Mouse (Mus musculus) inflammation-experienced regulatory T-cells, adult 6 months (primary cell): ENCODE measurements around the gene Dop1a. TPM values are rescaled to one million over a fixed set of nuclear protein-coding genes. Genes with fewer than 3 reads are reported as not detected.

Experiments used
- ATAC-seq: one replicate; pipeline ENCODE4 v1.8.0; 2017
- polyA plus RNA-seq, 3 experiments: library from polyadenylated mRNA; unstranded; fragments of 100-300 nt; shearing (Covaris generic); gene quantifications; one replicate each; pipeline ENCODE4 v1.2.1; 2017

Dop1a gene
- 10 to 100 TPM; 17.3 to 41.2 (median 32.1) TPM for polyA plus RNA-seq

DNA sequence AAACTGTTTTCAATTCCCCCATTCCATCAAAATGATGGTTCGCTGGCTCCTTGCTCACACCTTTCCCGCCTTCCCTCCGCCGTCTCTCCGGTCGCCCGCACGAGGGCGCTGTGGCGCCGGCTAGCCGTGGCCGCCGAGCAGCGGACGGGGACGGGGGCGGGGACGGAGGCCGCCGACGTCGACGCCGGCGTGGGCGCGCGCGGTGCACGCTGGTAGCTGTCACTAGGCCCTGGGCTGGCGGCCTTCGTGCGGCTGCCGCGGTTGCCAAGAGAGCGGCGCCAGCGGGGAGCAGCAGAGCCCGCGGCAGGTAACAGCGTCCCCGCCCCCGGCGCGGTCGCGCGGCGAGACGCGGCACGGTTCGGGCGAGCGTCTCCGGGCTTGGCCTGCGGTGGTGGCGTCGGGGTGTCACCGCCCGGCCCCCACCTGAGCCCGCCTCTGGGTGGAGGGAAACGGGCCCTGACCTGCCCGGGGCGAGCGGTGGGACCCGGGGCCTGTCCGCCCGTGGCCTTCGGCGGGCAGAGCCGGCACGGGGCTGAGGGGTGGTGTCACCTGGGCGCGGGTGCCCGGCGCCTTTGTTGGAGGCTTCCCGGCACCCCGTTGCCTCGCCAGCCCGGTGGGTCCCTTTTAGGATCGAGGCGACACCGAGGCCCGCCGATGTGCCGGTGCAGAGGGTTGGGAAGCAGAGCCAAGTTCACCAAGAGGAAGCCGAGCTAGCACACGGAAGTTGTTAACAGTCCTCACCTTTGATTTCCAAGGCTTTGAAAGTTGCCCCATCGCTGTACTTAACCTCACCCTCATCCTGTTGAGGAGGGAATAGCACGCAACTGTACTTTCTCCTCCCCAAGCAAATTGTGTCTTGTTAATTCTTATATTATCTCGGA is at the start of gene Dop1a:
Gene Dop1a, plus strand, starts transcription at position 165 of the 881 bp plus-strand sequence.
- ATAC-seq, result peak; percentile 78

DNA sequence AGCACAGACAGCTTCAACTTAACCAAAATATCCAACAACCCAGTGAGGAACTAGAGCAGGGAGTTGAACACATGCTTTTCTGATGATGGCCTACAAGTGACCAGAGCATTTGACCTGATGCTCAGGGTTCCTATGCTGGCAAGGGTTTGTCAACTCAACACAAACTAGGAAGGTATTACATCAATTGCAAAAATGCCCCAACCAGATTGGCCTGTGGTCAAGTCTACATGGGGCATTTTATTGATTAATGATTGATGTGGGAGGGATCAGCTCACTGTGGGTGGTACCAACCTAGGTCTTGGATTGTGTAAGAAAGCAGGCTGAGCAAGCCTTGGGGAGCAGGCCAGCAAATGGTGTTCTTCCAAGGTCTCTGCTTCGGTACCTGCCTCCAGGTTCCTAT is 49.0 kb upstream of the Dop1a start:
- ATAC-seq, result no peak

DNA sequence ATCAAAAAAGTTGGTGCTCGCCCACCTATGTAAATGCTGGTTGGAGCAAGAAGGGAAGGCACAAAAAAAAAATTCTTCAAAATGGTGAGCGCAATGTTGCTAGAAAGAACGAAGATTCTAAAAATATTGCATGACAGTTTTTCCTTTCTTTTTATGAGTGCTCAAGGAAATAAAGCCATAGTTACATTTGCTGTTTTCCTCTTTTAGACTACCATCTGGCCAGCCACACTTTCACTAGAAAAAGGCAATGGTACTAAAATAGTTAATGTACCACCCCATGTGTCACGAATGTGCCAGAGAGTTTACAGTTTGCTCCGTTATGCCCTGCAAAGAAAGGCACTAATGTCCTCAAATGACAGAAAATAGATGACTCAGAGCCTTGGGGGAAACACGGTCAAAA is 47.6 kb upstream of the Dop1a start:
- ATAC-seq, result no peak

DNA sequence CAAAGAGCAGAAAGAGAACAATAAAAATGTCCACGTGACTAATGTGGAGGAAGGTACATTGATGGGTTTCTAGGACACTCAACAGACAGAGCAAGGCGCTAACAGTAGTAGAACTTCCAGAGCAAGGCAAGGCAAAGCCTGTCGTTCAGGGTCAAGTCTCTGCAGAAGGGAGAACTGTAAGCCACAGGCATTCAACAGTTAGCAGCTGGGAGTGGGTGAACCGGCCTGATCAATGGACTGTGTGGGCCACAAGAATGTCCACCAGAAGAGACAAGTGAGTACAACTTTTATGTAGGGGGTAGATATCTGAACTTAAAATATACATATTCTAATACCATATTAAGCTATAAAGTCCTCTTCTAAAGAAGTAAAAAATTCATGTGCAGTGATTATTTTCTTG is 43.6 kb upstream of the Dop1a start:
- no peak for ATAC-seq

GRCm38 (mm10) chr9:86435510-86435909 is 31.4 kb upstream of the Dop1a start:
- no peak for ATAC-seq

DNA sequence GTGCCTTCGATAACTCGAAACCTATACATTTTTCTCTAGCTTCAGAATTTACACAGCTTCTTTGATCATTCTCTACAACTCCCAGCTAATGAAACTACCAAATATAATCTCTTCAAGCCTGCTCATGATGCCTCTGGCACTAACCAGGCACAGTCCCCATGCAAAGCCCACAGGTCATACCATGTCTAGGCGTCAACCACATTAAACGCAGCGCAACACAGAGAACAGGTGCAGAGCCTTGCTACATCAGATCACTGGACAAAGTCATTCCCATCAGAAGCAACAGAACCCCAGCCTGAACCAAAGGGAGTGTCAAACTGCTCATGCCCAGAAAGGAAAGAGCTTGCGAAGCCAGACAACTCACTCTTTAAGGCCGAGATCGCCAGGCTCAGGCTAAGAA is 30.3 kb upstream of the Dop1a start:
- no peak for ATAC-seq

DNA sequence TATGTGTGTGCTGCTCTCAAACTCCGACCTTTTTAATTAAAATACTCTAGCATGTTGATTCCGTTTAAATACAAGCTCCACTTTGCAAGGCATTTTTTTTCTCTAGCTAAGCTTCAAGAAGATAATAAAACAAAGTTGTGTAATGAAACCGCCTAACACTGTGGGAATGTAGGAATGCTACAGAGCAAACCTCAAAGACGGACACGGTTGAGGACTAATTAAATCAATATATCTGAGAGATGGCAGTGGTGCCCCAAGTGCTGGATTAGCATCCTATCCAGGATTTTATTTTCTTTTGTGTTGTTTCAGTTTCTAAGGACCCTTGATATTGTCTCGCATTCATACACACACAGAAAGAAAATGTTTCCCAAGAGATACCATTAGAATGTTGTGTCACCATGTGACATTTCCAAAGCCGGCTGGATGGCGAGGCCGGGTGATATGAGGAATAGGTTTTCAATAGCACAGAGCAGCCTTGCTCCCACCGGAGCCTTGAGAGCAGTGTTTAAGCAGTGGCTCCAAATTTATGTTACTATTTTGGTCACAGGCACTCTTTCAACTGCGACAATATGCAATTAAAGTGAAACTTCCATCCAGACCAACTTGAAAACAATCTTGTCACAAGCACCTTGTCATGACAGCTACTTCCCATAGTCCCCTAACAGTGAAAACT is 28.5 kb upstream of the Dop1a start:
- ATAC-seq, result no peak

DNA sequence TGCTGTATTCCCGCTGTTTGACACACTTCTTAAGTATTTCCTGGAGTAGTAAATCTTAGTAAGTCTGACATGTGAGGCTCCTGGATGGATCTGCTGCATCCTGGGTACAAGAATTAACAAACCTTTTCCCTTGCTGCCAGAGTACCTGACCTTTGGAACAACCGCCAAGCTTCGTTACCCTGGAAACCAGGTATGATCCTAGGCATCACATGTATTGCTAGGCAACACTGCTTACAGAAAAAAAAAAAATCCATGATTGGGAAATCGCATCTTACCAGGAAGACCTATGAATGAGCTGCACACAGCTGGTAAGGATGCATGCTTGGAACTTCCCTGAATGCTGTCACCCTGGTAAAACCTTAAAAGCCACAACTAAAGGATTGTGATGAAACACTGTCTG is 24.7 kb upstream of the Dop1a start:
- ATAC-seq, result no peak

DNA sequence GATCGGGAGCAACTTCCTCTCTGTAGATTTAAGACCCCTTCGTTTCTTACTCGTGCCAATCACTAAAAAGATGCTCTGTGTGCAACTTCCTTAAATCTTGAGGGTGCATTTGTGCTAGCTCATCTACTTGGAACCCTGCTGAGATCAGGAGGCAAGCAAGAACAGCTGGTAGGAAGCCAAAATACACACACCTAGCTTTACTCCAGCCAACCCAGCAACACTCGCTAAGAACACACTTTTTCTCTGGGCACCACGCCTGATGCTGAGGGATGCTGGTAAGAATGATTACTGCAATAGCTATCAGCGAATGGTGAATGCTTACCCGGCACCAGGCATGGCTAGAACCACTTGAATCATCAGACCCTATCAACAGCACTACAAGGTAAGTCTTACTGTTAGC is 20.1 kb upstream of the Dop1a start:
- no peak for ATAC-seq

DNA sequence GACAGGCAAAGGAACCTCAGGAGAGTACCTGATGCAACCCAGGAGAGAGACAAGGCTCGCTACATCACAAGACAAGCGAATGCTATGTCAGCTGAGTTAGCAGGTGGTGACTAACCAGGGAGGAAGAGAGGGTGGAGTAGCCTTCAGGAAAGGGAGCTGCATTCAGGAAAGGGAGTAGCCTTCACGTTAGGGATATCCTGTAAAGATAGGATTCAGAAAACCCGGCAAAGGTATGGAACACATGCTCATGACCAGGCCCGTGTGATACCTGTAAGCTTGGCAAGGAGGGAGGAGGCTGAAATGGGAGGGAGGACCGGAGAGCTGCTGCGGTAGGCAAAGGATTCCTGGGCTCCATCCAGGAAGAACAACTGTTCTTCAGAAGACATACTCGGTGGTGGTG is 19.5 kb upstream of the Dop1a start:
- no peak for ATAC-seq

GRCm38 (mm10) chr9:86449581-86449980 is 17.4 kb upstream of the Dop1a start:
- ATAC-seq, result peak; percentile 60

DNA sequence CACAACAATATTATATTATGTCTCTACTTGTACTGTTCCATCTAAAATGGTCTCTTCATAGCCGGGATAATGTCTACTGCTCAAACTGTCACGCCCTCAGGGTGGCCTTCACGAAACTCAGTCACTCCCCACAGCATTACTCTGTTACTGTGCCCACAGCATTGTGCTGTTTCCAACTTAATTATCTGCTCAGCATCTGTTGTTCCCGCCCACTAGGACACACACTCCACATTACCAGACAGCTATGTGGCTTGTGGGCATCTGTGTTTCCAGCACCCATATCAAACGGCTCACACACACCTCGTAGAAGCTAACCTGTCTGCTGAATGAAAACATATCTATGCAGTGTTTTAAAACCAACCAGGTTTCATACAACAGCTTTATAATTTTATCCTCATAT is 15.9 kb upstream of the Dop1a start:
- no peak for ATAC-seq

DNA sequence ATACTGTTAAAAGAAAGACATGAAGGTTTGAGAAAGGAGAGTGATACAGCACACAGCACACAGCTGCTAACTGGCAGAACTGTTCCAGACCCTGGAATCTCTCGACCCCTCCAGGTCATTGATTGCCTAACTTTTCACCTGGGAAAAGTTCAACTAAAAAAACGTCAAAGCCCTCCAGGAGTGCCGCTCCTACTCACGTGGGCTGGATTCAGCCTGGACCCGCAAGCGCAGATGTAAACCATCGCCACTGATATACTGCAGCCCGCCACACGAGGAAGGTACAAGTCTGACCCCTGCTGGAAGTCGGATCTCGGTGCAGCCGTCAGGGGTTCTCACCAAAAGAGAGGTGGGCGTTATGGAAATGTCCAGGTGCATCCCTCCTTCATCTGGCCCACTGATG is 15.3 kb upstream of the Dop1a start:
- ATAC-seq, result peak; percentile 95

DNA sequence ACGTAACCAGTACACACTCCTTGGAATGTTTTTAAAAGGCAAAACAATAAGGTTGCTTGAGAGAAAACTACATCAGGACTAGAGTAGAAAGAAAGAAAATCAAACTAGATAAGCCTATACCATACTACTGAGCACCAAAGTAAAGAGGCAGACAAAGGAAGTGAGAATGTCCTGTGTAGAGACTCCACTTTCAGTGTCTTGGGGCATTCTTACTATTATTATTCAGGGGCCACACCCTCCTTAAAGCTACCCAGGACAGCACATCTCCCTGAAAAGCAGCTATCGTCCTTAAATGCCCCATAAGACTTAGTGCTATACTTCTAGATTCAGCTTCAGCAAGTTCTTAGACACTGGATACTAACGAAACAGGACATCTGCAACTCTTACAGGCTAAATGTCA is 13.3 kb upstream of the Dop1a start:
- ATAC-seq, result no peak

- ATAC-seq, result peak; percentile 63
Measured at GRCm38 (mm10) chr9:86464151-86465105, 2.5 kb upstream of the Dop1a start, which contains the start of gene Ube2cbp. Gene Ube2cbp (minus strand): TSS chr9:86464950.

GRCm38 (mm10) chr9:86475956-86476355 is 9.0 kb downstream of the Dop1a start:
- ATAC-seq, result no peak

GRCm38 (mm10) chr9:86476763-86477162 is 9.8 kb downstream of the Dop1a start:
- peak; percentile 54 for ATAC-seq

DNA sequence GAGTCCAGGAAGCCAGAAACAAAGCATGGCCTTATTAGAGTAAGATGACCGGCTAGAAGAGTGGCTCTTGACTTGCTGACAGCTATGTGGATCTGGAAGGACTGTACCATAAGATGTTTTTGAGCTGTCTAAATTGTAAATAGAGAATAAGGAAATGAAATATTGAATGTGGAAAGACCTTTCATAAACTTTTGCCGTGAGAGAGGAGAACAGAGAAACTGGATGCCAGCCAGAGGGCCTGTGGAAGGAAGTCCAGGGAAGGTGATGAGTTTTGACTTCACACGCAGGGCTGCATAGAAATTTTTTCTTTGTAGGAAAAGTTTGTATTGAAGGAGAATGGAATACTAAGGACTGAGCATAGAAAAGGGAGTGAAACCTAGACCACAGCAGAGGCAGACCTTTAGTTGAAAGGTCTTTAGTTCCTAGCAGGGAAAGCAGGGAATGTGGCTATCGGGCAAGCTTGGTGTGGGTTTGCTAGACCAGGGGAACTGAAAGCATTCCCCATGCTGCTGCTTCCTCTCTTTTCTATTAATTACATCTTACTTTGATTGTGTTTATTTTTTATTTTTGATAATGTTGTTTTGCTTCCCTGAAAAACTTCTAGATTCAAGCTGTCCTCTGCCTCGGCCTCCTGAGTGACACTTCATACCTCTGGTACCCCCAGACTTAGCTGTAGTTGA is 11.6 kb downstream of the Dop1a start:
- ATAC-seq, result no peak

- ATAC-seq, result no peak
Measured at GRCm38 (mm10) chr9:86482236-86482635, 15.3 kb downstream of the Dop1a start.

DNA sequence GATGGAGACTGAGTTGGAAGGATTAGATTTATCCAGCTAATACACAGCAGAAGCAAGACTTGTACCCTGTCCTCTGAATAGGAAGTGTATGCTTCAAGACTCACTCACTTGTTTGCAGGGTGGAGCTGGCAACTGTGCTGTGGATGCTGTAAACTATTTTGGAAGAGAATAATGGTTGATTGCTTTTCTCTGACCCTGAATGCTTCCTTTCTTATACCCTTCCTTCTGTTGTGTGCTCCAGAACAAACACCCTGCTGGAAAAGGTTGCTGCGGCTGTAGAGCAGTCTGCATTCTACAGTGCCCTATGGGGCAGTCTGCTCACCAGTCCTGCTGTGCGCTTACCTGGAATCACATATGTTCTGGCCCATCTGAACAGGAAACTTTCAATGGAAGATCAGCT is 24.8 kb downstream of the Dop1a start:
- no peak for ATAC-seq

GRCm38 (mm10) chr9:86496261-86496660 is 29.3 kb downstream of the Dop1a start:
- no peak for ATAC-seq

GRCm38 (mm10) chr9:86499083-86499482 is 32.1 kb downstream of the Dop1a start:
- ATAC-seq, result no peak
